Mouse (Mus musculus) embryonic fibroblast, embryonic 13.5 days (primary cell): ENCODE results near the gene Atp11a.

Experiments used
- CTCF ChIP-seq: IDR thresholded peaks from 2 replicates; pipeline ENCODE4 v1.5.1; 2011; ENCODE audit warnings: mild to moderate bottlenecking, control low read depth, low read length, moderate library complexity, borderline replicate concordance; ENCODE audit not compliant: insufficient read depth
- POLR2A ChIP-seq: IDR thresholded peaks from 2 replicates; pipeline ENCODE4 v1.6.1; 2011; ENCODE audit warnings: low read depth, mild to moderate bottlenecking, control low read depth, low read length, moderate library complexity

- TF ChIP-seq POLR2A (no peak), CTCF (no peak)
Observed at GRCm38 (mm10) chr8:12755312-12755711, 1.5 kb upstream of the Atp11a start.
